Mouse (Mus musculus) forebrain, postnatal 0 days (tissue): Measurements from ENCODE around the gene Flvcr1. TPM values are rescaled to one million over a fixed set of nuclear protein-coding genes. Genes with fewer than 3 reads are reported as not detected.

ENCODE experiments used
- ATAC-seq: fragments of 200-750 bp; cut with Nextera tagmentation; 2 replicates; pipeline ENCODE4 v1.8.0; 2017; ENCODE audit warnings: mild to moderate bottlenecking, moderate library complexity
- DNase-seq: peaks from one replicate; pipeline ENCODE4 v3.0.0-alpha.2; 2015
- H3K27ac ChIP-seq: fragments of 300-500 bp; sonication (generic); 2 replicates; pipeline ENCODE4 v1.5.1; 2014; ENCODE audit warnings: low read depth, mild to moderate bottlenecking, antibody characterized with exemption, low read length, moderate library complexity, mixed read lengths
- H3K27me3 ChIP-seq: fragments of 300-500 bp; sonication (generic); 2 replicates; pipeline ENCODE4 v1.6.1; 2014; ENCODE audit warnings: mild to moderate bottlenecking, low read length, mixed read lengths; ENCODE audit not compliant: insufficient read depth
- H3K36me3 ChIP-seq: fragments of 300-500 bp; sonication (generic); 2 replicates; pipeline ENCODE4 v1.6.1; 2014; ENCODE audit warnings: mild to moderate bottlenecking, moderate library complexity; ENCODE audit not compliant: insufficient read depth
- H3K4me1 ChIP-seq: fragments of 300-500 bp; sonication (generic); 2 replicates; pipeline ENCODE4 v1.6.1; 2014; ENCODE audit warnings: antibody characterized with exemption; ENCODE audit not compliant: insufficient read depth
- H3K4me2 ChIP-seq: fragments of 300-500 bp; sonication (generic); 2 replicates; pipeline ENCODE4 v1.6.1; 2014; ENCODE audit warnings: low read depth, mild to moderate bottlenecking, moderate library complexity
- H3K4me3 ChIP-seq: fragments of 300-500 bp; sonication (generic); 2 replicates; pipeline ENCODE4 v1.5.1; 2014; ENCODE audit warnings: low read depth, low read length, mixed read lengths
- H3K9ac ChIP-seq: fragments of 300-500 bp; sonication (generic); 2 replicates; pipeline ENCODE4 v1.6.1; 2014; ENCODE audit warnings: mild to moderate bottlenecking
- H3K9me3 ChIP-seq: fragments of 300-500 bp; sonication (generic); 2 replicates; pipeline ENCODE4 v1.6.1; 2016; ENCODE audit warnings: low read length
- CTCF ChIP-seq: sonication (generic); IDR thresholded peaks from 2 replicates; pipeline ENCODE4 v1.5.1; 2016; ENCODE audit warnings: antibody characterized with exemption, control low read depth, low read depth
- WGBS: fragments of 180-500 bp; shearing (Covaris S2); extraction: QIAGEN DNeasy Blood & Tissue Kit; methylation state at CpG from one replicate; pipeline ENCODE4 v1.1.7; 2014; 5-methylcytosine and 5-hydroxymethylcytosine counted together
- polyA plus RNA-seq: library from polyadenylated mRNA; unstranded; fragments of >200 nt; fragmentation: Nextera tagmentation; extraction: Ambion mirVana; gene quantifications from 2 replicates; pipeline ENCODE4 v1.2.1, GENCODE M21; 2015
- total RNA-seq: library from RNA; depleted of rRNA; stranded (reverse); fragments of >200 nt; gene quantifications from 2 replicates; pipeline ENCODE4 v1.2.3, GENCODE M21; 2014

Gene Flvcr1
- total and polyA plus RNA-seq, 2 experiments from 2014 or later = 7.6 to 33.9 TPM

DNA sequence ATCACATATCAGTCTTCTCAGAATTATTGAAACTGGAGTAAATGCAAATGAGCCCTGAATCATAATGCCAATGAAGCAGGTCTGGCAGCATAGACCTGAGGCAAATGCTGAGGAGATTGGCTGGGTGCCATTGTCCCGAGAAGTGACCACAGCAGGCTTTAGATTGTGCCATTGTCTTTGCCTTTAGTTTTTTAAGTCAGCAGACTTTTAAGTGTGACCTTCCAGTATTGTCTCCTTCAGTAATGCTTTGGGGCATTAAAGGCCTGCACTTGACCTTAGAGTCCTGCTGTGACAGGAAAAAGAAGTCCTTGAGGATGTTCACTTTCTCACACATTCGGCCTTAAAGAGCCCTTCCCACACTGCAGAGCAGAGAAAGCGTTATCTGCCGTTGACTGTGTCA lies 44.3 kb upstream of the Flvcr1 start:
- no peak overlapping the region for H3K27ac ChIP-seq
- no peak overlapping the region for H3K4me2 ChIP-seq
- TF ChIP-seq CTCF = no peak
- no peaks in the 10 kb centered on the region for H3K9me3 ChIP-seq
- no peak overlapping the region for H3K4me3 ChIP-seq
- ATAC-seq = no peak
- H3K9ac ChIP-seq = no peak overlapping the region
- no peak for DNase-seq
- 0 out of 2 replicates have a peak, but pooled peaks cover 4% of the 10 kb centered on the region for H3K36me3 ChIP-seq
- no peaks in the 10 kb centered on the region for H3K27me3 ChIP-seq
- no peaks in the 10 kb centered on the region for H3K4me1 ChIP-seq
- 87% methylated on average over 4 of the region's 4 CpGs for WGBS

DNA sequence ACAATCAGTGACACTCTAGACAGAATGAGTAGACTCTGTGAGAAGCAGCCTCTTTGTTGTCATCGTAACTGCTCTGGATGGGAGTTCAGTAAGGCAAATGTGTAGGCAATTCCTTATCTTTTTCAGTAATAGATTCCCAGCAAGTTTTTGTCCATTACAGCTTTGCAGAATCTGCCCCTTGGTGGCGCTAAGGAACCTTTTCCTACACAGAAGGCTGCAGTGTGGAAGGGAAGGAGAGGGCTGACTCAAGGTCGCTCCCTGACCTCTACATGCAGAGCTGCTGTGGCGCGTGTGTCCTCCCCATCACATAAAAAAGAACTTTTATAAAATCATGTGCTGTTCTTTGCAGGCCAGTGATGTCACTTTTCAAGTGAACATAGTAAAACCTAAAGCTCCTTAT lies 42.4 kb upstream of the Flvcr1 start:
- no peak for DNase-seq
- Histone ChIP-seq H3K4me3 (no peak overlapping the region), H3K27me3 (no peaks in the 10 kb centered on the region), H3K27ac (no peak overlapping the region), H3K9me3 (no peaks in the 10 kb centered on the region), H3K9ac (no peak overlapping the region), H3K36me3 (0 out of 2 replicates have a peak, but pooled peaks cover 4% of the 10 kb centered on the region), H3K4me2 (no peak overlapping the region), H3K4me1 (no peaks in the 10 kb centered on the region; the same call in 1 of the 2 replicates)
- no peak for ATAC-seq
- TF ChIP-seq CTCF = peak; percentile 44
- WGBS = 80% methylated on average over 5 of the region's 5 CpGs

DNA sequence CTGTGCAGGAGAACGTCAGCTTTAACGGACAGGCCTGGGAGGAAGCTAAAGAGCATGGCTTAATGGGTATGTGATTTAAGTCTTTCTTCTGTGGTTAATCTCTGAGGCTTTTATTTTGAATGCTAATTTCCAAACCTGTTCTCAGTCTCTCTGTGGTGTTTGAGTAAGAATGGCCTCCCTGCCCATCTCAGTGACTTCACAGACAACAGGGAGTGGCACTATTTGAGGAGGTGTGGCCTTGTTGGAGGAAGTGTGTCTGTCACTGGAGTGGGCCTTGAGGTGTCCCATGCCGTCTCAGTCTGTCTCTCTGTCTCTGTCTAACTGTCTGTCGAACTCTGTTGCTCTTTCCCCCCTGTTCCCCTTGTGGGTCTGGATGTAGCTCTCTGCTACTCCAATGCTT lies 39.2 kb upstream of the Flvcr1 start:
- Histone ChIP-seq H3K4me2 (no peak overlapping the region), H3K27ac (no peak overlapping the region), H3K27me3 (no peaks in the 10 kb centered on the region), H3K9me3 (no peaks in the 10 kb centered on the region), H3K9ac (no peak overlapping the region), H3K4me1 (peaks cover 6% of the 10 kb centered on the region), H3K4me3 (no peak overlapping the region), H3K36me3 (0 out of 2 replicates have a peak, but pooled peaks cover under 1% of the 10 kb centered on the region)
- no peak for TF ChIP-seq CTCF
- ATAC-seq (no peak), DNase-seq (no peak)
- 84% methylated on average over 4 of the region's 4 CpGs for WGBS

DNA sequence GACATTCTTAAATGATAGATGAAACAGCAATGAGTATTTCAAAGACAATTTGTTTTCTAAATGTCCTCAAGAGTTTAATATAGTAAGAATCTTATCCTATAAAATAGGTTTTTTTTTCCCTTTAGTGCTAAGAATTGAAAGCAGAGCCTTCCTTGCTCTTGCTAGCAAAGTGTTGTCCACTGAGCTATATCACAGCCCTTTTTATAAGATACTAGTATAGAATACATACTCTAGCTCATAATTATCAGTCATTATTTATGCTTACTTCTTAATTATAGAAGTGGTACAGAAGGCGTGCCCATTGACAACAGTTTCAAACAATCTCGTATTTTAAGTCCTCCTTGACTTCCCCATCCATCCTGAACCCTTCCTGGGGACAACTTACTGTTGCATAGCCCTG lies 38.6 kb upstream of the Flvcr1 start:
- Histone ChIP-seq H3K4me1 (peaks cover 6% of the 10 kb centered on the region), H3K9me3 (no peaks in the 10 kb centered on the region), H3K36me3 (no peaks in the 10 kb centered on the region), H3K4me3 (no peak overlapping the region), H3K9ac (no peak overlapping the region), H3K4me2 (no peak overlapping the region), H3K27me3 (no peaks in the 10 kb centered on the region), H3K27ac (no peak overlapping the region)
- DNase-seq (no peak), ATAC-seq (no peak)
- TF ChIP-seq CTCF = no peak
- 80% methylated on average over 2 of the region's 2 CpGs for WGBS

DNA sequence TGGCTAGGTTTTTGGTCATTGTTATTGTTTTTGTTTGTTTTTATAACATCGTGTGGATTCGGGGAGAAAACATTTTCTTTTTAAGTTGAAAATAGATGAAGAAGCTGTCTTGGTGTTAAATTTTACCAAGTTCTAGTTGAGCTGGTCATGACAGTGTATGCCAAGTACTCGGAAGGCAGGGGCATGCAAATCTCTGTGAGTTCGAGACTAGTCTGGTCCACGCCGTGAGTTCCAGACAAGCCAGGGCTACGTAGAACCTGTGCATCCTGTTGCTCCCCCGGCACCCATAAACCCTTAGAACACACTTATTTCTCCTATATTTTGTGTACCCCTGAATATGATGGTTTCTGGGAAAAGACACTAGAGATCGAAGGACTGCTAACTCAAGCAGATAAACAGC lies 37.7 kb upstream of the Flvcr1 start:
- no peaks in the 10 kb centered on the region for H3K9me3 ChIP-seq
- DNase-seq = no peak
- H3K27ac ChIP-seq = no peak overlapping the region
- TF ChIP-seq CTCF = no peak
- H3K4me3 ChIP-seq = peak overlapping the region; percentile 67; the same call in 1 of the 2 replicates
- H3K9ac ChIP-seq = no peak overlapping the region
- H3K36me3 ChIP-seq = no peaks in the 10 kb centered on the region
- WGBS = 63% methylated on average over 9 of the region's 9 CpGs
- peaks cover 6% of the 10 kb centered on the region for H3K4me1 ChIP-seq
- ATAC-seq = no peak
- no peaks in the 10 kb centered on the region for H3K27me3 ChIP-seq
- peak overlapping the region; percentile 96 for H3K4me2 ChIP-seq

DNA sequence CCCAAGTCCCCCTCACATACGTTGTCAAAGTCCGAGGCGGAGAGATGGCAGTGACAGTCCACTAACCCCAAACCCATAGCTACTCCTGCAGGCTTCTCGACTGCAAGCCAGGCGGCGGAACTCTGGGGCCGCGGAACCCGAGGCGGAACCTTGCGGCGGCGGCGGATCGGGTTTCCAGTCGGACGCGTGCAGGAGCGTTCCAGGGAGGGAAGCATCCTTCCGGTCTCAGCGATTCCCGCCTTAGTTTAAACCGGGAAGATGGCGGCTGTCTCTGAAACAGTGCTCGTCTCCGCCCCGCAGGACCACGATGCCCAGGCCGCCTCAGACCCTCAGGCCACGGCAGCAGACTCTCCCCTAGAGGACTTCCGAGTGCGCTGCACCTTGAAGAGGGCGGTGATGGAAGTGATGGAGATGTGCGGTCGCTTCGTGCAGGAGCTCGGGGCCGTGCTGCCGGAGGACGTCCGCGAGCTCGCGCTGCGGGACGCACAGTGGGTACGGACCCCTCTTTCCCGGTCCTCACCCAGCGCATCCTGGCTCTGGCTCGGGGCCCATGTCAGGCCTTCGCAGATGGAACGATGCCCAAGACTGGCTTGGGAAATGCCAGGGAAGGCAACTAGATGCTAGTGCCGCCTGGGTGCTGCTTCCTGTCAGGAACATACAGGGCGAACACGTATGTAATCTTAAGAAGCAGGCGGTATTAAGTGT lies 37.0 kb upstream of the Flvcr1 start, which contains the start of the genes Tatdn3 and Nsl1:
Gene Tatdn3, minus strand, starts transcription at position 152 of the 705 bp plus-strand sequence.
Gene Nsl1, plus strand, starts transcription at position 232 of the 705 bp plus-strand sequence.
- Histone ChIP-seq H3K9me3 (no peaks in the 10 kb centered on the region), H3K4me3 (peak within 1 kb of the TSS; percentile 67), H3K27ac (peak within 1 kb of the TSS; percentile 66), H3K9ac (peak within 1 kb of the TSS; percentile 82), H3K4me2 (peak within 1 kb of the TSS; percentile 96), H3K4me1 (peaks cover 6% of the 10 kb centered on the region), H3K36me3 (no peaks in the 10 kb centered on the region), H3K27me3 (no peaks in the 10 kb centered on the region)
- peak; percentile 56 for TF ChIP-seq CTCF
- peak; percentile 98 for ATAC-seq
- 1% methylated on average over 56 of the region's 56 CpGs for WGBS
- peak; percentile 93 for DNase-seq

DNA sequence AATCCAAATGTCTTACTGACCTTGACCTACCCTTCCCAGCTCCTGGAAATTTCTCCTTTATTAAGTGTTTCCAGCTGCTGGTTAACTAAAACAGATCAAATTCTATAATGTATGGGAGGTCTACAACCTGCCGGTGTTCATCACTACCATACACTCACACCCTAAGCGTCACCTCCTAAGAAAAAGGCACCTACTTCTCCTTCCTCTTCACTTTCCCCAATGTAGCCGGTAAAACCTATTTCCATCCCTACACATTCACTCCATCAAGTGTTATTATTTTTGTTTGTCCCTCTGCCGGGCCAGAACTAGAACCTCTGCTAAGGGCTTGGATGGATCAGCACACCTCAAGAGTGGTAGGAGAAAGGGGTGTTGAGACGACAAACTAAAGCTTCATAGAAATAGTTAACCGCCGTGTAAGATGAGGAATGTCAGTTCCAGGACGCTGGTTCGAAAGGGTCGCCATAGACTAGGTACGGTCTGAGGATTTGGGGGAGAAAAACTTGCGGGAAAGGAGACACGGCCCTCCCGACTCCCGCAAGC lies 36.4 kb upstream of the Flvcr1 start:
- H3K27me3 ChIP-seq = no peaks in the 10 kb centered on the region
- peak overlapping the region; percentile 96 for H3K4me2 ChIP-seq
- peak overlapping the region; percentile 66 for H3K27ac ChIP-seq
- peak overlapping the region; percentile 67 for H3K4me3 ChIP-seq
- no peak for TF ChIP-seq CTCF
- no peaks in the 10 kb centered on the region for H3K9me3 ChIP-seq
- H3K36me3 ChIP-seq = no peaks in the 10 kb centered on the region
- H3K4me1 ChIP-seq = peaks cover 6% of the 10 kb centered on the region
- WGBS = 5% methylated on average over 15 of the region's 15 CpGs
- ATAC-seq = peak; percentile 64
- no peak for DNase-seq
- H3K9ac ChIP-seq = peak overlapping the region; percentile 82
